35 mouse cellular contexts compared by ENCODE assay signal in genomic region chr2:50875072-50875471, GRCm38 (mm10).
"Had no signal": no experiment of that assay in that cellular context is flagged by ENCODE, and none has a peak within 500 bp of the region (broad histone marks: within the 10 kb centered on the region; RNA-seq: fewer than 3 reads in every experiment).

No protein-coding gene starts in this region.

- ATAC-seq: hindbrain, embryonic 16.5 days; hindbrain, postnatal 0 days; inflammation-experienced regulatory T-cells, adult 6 months; intestine, embryonic 15.5 days; intestine, embryonic 16.5 days; intestine, postnatal 0 days had no signal

- H3K9ac ChIP-seq: heart, embryonic 12.5 days; heart, embryonic 13.5 days; heart, embryonic 15.5 days; hindbrain, embryonic 12.5 days; hindbrain, embryonic 13.5 days; hindbrain, embryonic 14.5 days; hindbrain, embryonic 15.5 days; intestine, embryonic 15.5 days; kidney, embryonic 15.5 days had no signal

- DNase-seq: heart, postnatal 10 days; heart, postnatal 14 days; heart, postnatal 36 days; heart, postnatal 4 days; kidney, adult 11 months; kidney, adult 18-20 months; kidney, adult 2 months; kidney, adult 8-10 months; kidney, adult 9 months; kidney, postnatal 10 days; kidney, postnatal 14 days; kidney, postnatal 25 days; kidney, postnatal 36 days; kidney, postnatal 4 days; layer of hippocampus, adult 9-11 months; layer of hippocampus, postnatal 36 days had no signal

- H3K36me3 ChIP-seq: heart, embryonic 10.5 days; heart, embryonic 12.5 days; heart, embryonic 13.5 days; heart, embryonic 15.5 days; hindbrain, embryonic 10.5 days; hindbrain, embryonic 12.5 days; hindbrain, embryonic 13.5 days; hindbrain, embryonic 15.5 days; intestine, embryonic 15.5 days; kidney, embryonic 15.5 days had no signal

- H3K4me3 ChIP-seq: heart, embryonic 10.5 days; heart, embryonic 12.5 days; heart, embryonic 13.5 days; heart, embryonic 15.5 days; hindbrain, embryonic 10.5 days; hindbrain, embryonic 12.5 days; hindbrain, embryonic 13.5 days; hindbrain, embryonic 15.5 days; intestine, embryonic 15.5 days; kidney, embryonic 15.5 days; layer of hippocampus, adult 2 months had no signal

- H3K4me1 ChIP-seq: heart, embryonic 10.5 days; heart, embryonic 12.5 days; heart, embryonic 13.5 days; heart, embryonic 15.5 days; hindbrain, embryonic 15.5 days; intestine, embryonic 15.5 days; kidney, embryonic 15.5 days had no signal

- H3K9me3 ChIP-seq: heart, embryonic 10.5 days; heart, embryonic 12.5 days; heart, embryonic 13.5 days; heart, embryonic 15.5 days; hindbrain, embryonic 10.5 days; hindbrain, embryonic 12.5 days; hindbrain, embryonic 13.5 days; hindbrain, embryonic 15.5 days; intestine, embryonic 15.5 days; kidney, embryonic 15.5 days had no signal

- H3K4me2 ChIP-seq: heart, embryonic 11.5 days; heart, embryonic 12.5 days; heart, embryonic 13.5 days; heart, embryonic 15.5 days; hindbrain, embryonic 12.5 days; hindbrain, embryonic 13.5 days; hindbrain, embryonic 14.5 days; hindbrain, embryonic 15.5 days; intestine, embryonic 15.5 days; kidney, embryonic 15.5 days had no signal

- H3K27ac ChIP-seq: heart, embryonic 10.5 days; heart, embryonic 13.5 days; heart, embryonic 15.5 days; hindbrain, embryonic 10.5 days; hindbrain, embryonic 12.5 days; hindbrain, embryonic 13.5 days; hindbrain, embryonic 14.5 days; hindbrain, embryonic 15.5 days; hindbrain, postnatal 0 days; intestine, embryonic 15.5 days; kidney, embryonic 15.5 days; kidney, postnatal 0 days; layer of hippocampus, adult 2 months had no signal

- H3K27me3 ChIP-seq: heart, embryonic 12.5 days; heart, embryonic 13.5 days; heart, embryonic 15.5 days; hindbrain, embryonic 12.5 days; hindbrain, embryonic 13.5 days; hindbrain, embryonic 15.5 days; intestine, embryonic 15.5 days; kidney, embryonic 15.5 days had no signal
